Mouse (Mus musculus): ENCODE data around the gene Pde2a. TPM values are rescaled to one million over a fixed set of nuclear protein-coding genes. Genes with fewer than 3 reads are reported as not detected.

Pde2a gene
- total RNA-seq, 2 experiments from 2014 or later = 14.8 to 26.3 TPM

DNA sequence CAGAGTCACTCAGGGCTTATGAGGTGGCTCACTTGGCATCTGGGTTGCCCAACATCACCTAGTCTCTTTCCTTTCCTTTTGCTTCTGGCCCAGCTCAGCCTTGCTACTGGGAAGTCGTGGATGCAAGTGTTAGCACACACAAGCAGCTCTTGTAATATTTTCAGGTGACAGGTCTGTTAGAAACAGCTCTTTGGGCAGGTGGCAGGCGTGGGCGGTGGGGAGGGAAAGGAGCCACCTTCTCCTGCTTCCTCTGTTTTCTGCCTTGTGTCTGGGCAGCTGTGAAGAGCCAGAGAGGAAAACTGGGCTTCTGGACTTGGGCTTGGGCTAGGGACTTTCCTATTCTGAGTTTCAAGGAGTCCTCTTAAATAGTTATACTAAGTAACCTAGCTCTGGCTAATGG lies 54.5 kb downstream of the Pde2a start:
- DNase-seq = no peak

DNA sequence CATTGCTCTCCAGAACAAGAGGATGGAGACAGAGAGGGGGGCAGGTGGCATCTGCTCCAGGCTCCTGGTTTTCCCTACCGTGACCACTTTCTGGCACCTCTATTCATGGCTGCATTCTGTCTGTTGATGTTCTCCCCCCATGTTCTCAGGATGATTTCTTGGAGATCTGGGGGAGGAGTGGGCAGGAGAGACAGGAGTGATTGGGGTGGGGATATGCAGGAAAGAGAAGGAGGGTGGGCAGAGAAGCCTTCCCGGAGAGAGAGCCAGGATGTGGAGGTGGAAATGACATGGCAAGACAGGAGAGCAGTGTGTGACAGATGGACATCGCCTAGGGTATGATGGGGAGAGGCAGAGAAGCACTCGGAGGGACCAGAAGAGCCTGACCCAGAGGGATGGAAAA lies 55.0 kb downstream of the Pde2a start:
- no peak for DNase-seq

DNA sequence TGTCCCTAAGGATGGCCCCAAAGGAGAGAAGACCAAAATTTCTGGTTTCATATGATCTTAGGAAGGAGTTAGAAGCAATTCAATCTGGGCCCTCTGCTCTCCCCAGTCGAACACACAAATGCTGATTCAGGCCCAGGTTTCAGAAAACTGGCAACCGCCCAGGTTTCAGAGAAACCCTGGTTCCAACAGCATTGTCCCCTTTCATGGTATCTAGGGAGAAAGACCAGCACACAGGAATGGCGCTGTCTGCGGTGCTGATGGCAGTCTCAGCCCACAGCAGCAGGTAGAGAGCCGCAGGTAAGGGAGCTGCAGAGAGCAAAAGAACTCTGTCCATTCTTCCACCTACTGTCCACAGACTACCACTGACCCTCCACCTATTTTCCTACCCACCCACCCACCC lies 55.7 kb downstream of the Pde2a start:
- DNase-seq = no peak

DNA sequence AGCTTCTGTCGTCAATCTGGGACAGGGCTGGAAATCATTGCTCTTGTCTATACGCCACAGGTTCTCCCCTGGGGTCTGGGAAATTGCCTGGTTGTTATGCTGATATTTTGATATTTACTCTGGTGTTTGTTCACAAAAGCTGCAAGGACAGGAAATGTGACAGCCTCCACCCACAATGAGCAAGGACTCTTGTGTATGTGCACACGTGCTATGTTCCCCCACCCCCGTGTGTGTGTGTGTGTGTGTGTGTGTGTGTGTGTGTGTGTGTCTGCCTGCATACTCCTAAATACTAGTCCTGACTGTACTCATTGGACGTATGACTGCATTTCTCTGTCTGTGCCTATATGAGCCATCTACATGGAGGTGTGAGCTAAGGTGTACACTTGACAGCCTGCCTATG lies 56.6 kb downstream of the Pde2a start:
- no peak for DNase-seq

DNA sequence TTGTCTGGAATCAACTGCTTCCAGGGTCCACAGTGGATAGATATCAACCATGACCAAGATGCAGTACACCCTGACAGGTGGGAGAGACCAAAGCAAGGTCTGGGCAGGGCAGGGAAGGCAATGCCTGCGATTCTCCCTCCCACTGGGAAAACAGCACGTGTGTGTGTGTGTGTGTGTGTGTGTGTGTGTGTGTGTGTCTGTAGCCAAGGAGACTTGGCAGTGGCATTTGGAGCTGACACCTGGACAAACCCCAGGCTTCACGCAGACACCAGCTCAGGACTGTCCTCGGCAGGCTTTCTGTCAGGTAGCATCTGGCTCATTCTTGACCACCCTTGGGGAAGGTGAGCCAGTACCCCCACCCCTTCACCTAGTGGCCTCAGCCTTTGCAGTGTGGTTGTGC lies 58.4 kb downstream of the Pde2a start:
- no peak for DNase-seq

DNA sequence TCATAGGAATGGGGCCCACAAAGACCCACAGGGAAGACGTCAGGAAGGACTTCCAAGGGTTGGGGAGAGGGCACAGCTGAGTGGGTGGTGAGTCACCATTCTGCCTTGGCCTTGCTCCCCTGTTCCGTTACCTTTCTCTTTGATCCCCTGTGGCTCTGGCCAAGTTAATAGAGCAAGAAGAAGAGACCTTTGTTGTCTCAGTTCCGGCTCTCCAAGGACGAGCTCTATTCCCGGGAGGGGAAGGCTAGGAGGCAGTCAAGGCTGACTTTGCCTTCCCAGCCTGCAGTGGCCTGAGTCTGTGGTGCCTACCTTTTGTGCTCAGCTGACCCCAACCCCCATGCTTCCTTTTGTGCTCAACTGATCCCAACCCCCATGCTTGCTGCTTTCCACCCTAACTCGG lies 59.2 kb downstream of the Pde2a start:
- DNase-seq = no peak

DNA sequence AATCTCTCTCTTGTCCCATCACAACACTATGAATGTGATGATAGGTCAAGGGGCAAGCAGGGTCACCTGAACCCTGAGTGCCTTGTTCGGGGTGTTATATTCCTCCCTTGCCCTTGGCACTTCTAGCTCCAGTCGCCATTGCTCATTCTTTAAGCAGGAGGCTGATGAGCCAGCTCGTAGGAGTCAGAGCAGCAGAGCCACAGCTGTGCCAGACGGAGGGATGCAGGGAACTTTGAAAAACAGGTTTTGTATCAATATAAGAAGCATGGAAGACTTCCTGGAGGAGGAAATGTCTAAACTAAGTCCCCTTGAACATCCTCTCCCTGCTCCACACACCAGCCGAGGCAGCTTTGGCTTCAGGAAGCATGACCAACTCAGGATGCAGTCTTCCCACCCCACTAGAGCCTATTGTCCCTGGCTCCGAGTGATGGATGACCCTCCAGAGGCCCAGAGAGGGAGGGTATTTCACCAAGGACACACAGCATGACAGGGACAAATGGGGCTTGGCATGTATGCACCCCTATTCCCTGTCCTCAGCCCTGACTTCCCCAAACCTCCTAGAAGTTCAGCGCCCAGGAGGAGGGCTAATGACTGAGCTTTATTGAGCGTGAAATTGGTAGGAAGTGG lies 60.5 kb downstream of the Pde2a start:
- DNase-seq = no peak

DNA sequence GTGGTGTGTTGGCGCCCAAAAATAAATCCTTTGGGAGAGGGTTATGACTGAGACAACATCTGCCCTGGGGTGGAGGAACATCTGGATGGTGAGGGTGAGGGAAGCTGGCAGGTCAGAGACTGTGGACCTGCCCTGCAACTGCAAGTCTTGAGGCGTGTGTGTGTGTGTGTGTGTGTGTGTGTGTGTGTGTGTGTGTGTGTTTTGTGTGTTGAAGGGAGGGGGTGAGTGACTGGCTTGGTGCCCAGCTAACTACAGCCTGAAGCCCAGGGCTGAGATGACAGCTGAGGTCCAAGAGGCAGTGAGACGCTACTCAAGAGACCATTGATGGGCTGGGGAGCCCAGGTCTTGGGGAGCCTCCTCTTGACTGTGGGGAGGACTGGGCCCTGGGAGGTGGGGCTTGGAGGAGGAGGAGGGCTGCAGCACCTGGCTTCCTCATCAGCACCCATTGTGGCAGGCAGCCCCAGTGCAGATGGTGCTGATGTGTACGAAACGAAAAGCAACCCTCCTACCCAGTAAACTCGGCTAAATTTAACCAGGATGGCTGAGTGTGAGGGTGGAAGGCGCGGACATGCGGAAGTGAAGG lies 61.1 kb downstream of the Pde2a start:
- no peak for DNase-seq

DNA sequence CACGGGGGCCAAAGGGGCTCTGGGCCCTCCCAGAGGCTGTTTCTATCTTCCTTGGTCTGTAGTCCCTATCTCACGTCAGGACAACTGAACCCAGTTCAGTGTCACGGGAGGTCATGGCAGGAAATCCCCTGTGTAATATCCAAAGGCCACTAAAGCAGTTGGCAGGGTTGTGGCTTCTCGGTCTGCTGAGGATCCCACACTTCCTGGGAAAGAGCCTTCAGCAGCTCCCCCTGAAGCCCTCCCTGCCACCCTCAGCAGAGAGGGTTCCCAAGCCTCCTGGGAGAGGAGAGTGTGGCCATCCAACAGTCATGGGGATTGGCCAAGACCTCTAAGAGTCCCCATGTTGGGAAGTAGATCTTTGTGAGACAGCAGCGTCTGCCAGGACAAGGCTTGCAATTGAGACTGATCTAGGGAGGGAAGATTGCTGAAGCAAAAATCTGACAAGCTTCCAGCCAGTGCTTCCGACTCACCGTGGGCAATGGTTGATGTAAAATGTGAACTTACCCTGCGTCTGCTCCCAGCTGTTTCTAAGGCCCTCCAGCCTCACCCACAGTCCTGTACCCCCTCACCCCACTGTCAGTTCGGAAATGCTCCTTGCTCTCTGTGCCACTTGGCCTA lies 62.1 kb downstream of the Pde2a start:
- DNase-seq = no peak

DNA sequence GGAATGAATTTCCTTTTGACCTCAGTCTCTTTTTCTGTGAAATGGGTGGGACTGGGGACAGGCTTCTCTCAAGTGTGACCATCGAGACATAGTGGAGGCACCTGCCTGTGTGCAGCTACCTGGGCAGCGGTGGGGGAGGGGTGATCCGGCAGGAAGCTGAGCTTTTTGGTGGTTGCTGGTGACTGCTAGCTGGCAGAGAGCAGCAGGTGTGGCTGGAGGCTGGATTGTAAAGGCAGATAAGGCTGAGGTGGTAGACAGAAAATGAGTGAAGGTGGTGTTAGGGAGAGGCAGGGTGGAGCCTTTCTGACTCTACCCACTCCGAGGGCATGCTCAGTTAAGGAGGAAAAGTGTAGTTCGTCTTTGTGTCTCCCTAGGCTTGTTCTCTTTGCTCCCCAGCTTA lies 65.6 kb downstream of the Pde2a start:
- DNase-seq = no peak

DNA sequence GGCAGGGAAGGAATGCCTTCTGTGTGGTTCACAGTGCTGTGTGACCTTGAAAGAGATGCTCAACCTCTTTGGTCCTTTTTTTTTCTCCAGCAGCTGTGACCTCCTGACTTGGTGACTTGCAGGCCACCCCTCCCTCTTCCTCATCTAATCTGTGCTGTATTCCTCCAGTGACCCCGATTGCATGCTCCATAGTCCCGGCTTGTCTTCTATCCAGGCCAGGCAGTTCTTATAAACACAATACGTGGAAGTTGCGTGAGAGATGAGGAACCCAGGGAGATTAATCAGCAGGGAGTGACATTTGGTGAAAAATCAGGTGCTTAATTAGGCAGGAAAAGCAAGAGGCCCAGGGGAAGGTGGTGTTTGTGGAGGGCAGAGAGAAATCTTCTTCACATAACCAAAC lies 69.5 kb downstream of the Pde2a start:
- DNase-seq = no peak

DNA sequence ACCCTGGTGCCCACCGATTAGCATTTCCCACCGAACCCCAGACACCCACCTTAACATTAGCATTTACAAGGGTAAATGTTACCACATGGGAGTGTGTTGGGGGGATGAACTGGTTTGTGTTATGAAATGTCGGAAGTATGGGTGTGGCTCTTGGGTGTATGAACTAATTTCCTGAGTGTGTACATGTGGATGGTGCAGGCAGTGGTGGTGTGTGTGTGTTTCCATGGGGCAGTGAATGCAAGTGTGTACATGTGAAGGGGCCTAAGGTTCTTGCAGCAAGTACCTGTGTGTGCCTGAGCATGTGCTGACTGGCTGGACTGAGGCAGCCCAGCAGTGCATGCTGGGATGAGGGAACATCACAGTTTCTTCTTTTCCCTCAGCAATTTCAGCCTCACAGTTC lies 76.9 kb downstream of the Pde2a start:
- no peak for DNase-seq

DNA sequence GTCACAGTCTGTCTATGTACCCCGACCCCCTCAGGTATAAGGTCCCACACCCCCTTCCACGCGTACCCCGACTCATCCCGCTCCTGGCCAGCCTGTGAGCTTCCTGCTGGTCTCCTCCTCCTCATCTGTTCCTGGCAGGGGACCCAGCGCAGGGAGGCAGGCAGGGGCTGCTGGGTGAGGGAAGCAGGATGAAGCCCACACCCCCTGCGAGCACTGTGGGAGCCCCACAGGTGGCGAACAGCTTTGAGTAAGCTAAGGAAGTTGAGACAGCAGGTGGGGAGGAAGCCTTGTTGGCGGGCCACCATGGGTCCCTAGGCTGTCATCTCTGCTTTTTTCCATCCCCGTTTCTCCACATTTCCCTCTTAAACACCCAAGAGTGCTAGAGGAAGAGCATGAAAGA lies 77.8 kb downstream of the Pde2a start:
- DNase-seq = no peak

DNA sequence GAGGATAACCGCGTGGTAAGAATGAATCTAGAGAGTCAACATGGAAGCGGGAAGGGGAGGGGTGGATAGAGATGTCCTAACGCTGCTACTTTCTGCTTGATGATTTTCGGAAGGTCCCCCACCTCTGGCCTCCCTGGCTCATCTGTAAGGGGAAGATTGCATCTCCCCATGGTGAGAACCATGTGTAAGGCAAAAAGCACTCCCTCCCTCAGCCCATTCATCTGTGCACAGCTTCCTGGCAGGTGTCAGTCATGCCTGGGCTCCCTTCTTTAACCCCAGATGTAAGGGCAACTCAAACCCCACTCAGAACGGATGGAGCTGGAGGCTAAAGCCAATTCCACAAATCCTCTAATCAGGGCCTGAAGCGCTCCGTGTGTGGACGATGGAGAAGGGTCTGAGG lies 78.2 kb downstream of the Pde2a start:
- DNase-seq = no peak

DNA sequence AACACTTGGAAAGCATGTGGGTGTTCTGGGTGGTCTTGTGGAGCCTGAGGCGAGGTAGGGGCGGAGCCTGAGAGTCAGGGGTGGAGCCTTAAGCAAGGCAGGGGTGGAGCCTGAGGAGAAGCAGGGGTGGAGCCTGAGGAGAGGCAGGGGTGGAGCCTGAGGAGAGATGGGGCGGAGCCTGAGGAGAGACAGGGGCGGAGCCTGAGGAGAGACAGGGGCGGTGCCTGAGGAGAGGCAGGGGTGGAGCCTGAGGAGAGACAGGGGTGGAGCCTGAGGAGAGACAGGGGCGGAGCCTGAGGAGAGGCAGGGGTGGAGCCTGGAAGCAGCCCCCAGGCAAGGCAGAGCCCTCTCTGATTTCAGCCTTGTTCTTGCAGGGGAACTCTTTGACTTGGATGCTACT lies 79.7 kb downstream of the Pde2a start:
- no peak for DNase-seq

DNA sequence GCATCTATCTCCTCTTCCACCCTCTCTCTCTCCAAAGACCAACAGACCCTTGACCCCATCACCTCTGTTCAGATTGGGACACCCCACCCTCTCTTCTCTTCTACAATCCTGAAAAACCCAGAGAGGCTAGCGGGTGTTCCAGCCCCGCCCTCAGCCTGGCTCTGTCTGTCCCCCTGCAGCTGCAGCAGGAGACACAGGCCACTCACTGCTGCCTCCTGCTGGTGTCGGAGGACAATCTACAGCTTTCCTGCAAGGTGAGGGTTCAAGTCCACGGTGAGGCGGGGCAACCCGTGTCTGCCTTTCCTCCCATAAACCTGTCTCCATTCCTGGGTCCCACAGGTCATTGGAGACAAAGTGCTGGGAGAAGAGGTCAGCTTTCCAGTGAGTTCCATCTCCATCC lies 80.2 kb downstream of the Pde2a start:
- no peak for DNase-seq

DNA sequence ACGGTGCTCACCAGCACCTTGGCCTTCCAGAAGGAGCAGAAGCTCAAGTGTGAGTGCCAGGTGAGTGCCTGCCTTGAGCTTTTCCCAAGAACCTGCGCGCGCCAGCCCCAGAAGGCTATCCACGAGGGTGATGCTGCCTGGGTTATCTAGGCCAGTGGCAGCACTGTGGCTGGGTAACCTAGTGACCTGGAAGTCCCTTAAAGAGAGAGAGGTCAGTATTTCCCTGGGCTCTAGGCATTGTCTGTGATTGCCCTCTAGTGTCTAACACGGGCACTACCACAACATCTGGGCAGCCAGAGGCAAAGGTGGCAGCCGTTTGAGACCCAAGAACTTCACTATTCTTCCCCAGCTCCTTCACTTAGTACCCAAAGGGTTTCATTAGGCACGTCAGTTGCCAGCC lies 81.9 kb downstream of the Pde2a start:
- DNase-seq = peak; percentile 41

DNA sequence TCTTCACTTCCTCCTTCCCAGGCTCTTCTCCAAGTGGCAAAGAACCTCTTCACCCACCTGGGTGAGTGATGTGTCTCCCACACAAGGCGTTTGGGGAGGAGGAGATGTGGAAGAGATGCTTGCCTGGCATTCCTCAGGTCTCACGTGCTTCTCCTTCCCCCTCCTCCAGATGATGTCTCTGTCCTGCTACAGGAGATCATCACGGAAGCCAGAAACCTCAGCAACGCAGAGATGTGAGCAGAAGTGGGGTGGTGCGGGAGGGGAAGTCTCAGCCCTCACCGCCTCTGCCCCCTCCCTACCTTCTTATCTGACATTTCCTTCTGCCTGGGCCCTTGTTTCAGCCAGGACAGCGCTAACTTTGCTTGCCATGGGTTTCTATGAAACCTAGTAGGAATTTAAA lies 82.3 kb downstream of the Pde2a start:
- no peak for DNase-seq

DNA sequence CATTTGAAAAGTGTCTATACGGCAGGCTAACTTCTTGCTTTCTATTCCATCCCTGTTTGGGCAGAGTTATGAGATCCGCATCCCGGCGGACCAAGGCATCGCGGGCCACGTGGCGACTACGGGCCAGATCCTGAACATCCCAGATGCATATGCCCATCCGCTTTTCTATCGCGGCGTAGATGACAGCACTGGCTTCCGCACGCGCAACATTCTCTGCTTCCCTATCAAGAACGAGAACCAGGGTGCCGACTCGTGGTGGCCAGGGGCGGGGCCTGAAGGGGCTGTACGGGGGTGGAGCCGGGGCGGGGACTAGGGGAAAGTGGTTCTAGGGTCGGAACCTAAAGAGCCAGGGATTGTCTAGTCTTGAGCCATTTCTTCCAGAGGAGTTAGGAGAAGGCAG lies 83.0 kb downstream of the Pde2a start:
- no peak for DNase-seq

DNA sequence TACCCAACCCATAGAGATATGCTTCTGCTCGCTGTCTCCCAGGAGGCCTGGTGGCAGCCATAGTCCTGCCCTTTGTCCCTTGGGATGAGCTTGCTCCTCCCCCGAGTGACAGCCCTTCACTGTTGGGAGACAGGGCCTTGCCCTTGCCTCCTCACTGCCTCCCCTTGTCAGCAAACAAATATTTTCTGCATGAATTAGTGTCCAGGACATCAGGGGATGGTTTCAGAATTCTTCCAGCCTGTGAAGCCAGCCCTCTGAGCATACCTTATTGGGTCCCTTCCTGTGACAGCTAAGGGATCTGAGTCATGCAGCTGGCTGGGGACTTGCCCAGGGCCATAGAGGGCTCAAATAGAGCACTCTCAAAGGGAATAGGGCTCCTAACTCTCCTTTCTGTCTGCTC lies 87.7 kb downstream of the Pde2a start:
- DNase-seq = no peak

DNA sequence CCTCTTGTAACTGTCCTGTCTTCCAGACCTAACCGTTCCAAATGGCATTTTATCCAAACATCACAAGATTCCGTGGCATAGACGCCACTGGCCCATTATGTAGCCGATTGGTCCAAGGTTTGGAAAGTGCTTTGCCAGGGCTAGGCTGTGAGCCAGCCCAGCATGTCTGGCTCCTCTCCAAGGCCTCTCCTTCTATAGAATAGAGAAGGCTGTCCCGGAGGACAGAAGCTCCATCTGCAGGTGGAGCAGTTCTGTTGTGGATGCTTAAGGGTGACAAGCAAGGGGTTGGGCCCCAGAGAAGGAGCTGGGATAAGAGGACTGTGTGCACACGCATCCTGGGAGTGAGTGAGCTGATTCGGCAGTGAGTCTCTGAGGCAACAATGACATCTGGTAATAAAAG lies 92.2 kb downstream of the Pde2a start:
- no peak for DNase-seq

DNA sequence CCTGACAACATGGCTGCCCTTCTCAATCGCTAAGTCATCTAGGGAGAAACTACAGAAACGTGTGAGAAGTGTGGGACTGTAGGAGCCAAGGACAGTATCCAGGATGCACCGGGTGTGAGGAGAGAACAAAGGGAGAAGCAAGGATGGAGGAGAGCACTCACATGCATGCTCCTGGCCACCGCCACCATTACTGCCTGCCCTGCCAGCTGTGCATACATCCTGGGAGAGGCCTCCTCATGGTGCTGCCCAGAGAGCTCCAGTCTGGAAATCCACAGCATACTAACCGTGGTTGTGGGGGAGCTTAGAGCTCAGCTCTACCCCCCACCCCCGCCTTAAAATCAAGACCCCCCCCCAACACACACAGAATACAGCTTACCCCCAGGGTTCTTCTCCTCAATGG lies 93.3 kb downstream of the Pde2a start:
- no peak for DNase-seq

DNA sequence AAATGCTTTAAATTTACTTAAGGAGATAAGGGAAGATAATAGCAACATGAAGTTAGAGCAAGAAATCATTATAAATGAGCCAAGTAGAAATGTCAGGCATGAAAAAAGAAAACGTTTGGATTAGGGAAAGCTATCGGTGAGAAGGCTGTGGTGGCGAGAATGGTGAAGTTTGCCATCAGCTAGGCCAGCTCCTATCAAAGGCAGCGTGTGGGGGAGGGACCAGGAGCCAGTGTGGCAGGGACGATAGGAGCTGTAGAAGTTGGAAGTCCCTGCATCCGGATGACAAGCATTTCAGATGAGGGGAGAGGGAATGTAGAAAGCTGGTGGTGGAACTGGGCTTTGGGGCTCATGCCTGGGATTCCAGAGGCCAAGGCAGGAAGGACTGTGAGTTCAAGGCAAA lies 93.8 kb downstream of the Pde2a start:
- DNase-seq = no peak

DNA sequence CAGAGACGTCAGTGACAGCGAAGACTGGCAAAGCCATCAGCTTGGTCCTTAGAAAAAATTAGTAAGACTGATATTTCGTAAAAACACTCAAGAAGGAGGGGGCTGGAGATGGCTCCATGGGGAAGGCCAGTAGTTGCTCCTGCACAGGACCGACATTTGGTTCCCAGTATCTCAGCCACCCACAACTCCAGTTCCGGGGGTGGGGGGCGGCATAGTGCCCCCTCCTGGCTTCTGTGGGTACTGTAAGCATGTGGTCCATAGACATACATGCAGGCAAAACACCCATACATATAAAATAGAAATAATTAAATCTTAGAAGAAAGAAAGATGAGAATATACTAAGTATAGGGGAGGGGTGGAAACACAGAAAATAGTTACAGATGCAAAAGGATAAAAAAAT lies 95.0 kb downstream of the Pde2a start:
- no peak for DNase-seq

Data from gastrocnemius, postnatal 25 days (tissue).